Mouse (Mus musculus) Patski (cell line): ENCODE measurements around the gene Slitrk5. TPM values are rescaled to one million over a fixed set of nuclear protein-coding genes. Genes with fewer than 3 reads are reported as not detected.

Experiments used
- ATAC-seq: fragments of 100-300 bp; one replicate; pipeline ENCODE4 v1.8.0; 2021
- CTCF ChIA-PET: fragments of 350-600 bp; sonication (Branson Sonifier 250); formaldehyde crosslinking; loops from one replicate; lab custom pipeline; 2022; ENCODE audit warnings: inconsistent platforms; lab: Charles Lee
- POLR2A ChIA-PET: fragments of 350-600 bp; sonication (Branson Sonifier 250); formaldehyde crosslinking; loops from one replicate; lab custom pipeline; 2022; ENCODE audit warnings: antibody characterized with exemption, inconsistent platforms; lab: Charles Lee
- DNase-seq: peaks from one replicate; pipeline ENCODE4 v3.0.0-alpha.2; 2011; ENCODE audit warnings: low read depth, low spot score
- H3K27me3 ChIP-seq: fragments of 371-371 bp; one replicate; pipeline ENCODE4 v1.5.1; 2021
- CTCF ChIP-seq: fragments of 100-300 bp; IDR thresholded peaks from one replicate; pipeline ENCODE4 v1.5.1; 2021
- in situ Hi-C: fragments of 300-500 bp; cut with MboI; formaldehyde crosslinking; loops from 3 replicates; pipeline ENCODE4 v1.11.1; 2018; ENCODE audit warnings: low pct_unique_long_range_greater_than_20kb, mixed read lengths
- polyA plus RNA-seq: library from polyadenylated mRNA; unstranded; gene quantifications from one replicate; pipeline ENCODE4 v1.2.3, GENCODE M21; 2021

Slitrk5 gene
- polyA plus RNA-seq, 1 experiment from 2014 or later: not detected

DNA sequence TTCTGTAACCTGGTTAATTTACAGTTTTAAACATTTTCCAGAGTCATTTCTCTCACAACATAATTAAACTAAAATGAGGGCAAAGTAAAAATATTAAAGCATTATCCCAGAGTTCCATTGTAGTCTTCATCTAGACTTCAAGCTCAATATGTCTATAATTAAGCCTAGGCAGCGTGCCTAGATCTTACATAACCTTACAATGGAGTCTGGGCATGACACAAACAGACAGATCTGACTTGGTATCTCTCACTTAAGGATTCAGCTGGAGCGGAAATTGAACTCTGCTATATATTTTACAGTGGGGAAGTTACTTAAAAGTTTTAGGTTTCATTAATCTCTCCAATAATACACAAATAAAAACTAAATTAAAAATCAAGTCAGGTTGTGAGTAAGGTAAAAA is 54.9 kb downstream of the Slitrk5 start:
- TF ChIP-seq CTCF: no peak
- ATAC-seq (no peak), DNase-seq (no peak)
- ChIA-PET CTCF (interaction anchor here (1.2 kb wide), 1 partner anchor 9 kb away, joined by 4 read pairs; no protein-coding TSS in a partner anchor), POLR2A (no interaction called here)
- in situ Hi-C loops: no loop called here
- H3K27me3 ChIP-seq: no peaks in the 10 kb centered on the region
